Mouse (Mus musculus): ENCODE results near the gene Gm20873. TPM values are rescaled to one million over a fixed set of nuclear protein-coding genes. Genes with fewer than 3 reads are reported as not detected.
"Not testable (repeated sequence)": the region's sequence is repeated elsewhere in the genome, so short reads cannot be mapped to it uniquely, and the experiment has no call there.

Gene Gm20873
- not detected in 2 replicates for polyA plus RNA-seq (2014; fragmentation: Nextera tagmentation; extraction: Ambion mirVana)

- not testable (repeated sequence) for H3K36me3 ChIP-seq (ENCODE audit: control insufficient read depth, insufficient read depth, low read length); H3K27ac ChIP-seq (ENCODE audit: low read length); H3K4me1 ChIP-seq (ENCODE audit: control insufficient read depth, insufficient read depth, low read length); H3K9me3 ChIP-seq (ENCODE audit: control insufficient read depth, low read depth, low read length); H3K9ac ChIP-seq (replicated peaks; ENCODE audit: low read depth, low read length); ATAC-seq (ENCODE audit: insufficient number of reproducible peaks, insufficient read depth, low FRiP score, low read depth); H3K4me2 ChIP-seq (replicated peaks; ENCODE audit: low read depth, low read length); H3K4me3 ChIP-seq (ENCODE audit: low read depth, low read length); H3K27me3 ChIP-seq (ENCODE audit: control insufficient read depth, insufficient read depth, low read length)
Measured at GRCm38 (mm10) chrY:6266798-6267197, at the start of gene Gm20873. Gene Gm20873, plus strand, starts transcription at chrY:6267098.

GRCm38 (mm10) chrY:6237895-6238294, 29.0 kb upstream of the Gm20873 start, which contains the start of gene Gm21746:
Gene Gm21746, minus strand, starts transcription at chrY:6237995.
- not testable (repeated sequence) for H3K4me1 ChIP-seq (ENCODE audit: control insufficient read depth, insufficient read depth, low read length); H3K36me3 ChIP-seq (ENCODE audit: control insufficient read depth, insufficient read depth, low read length); H3K27ac ChIP-seq (ENCODE audit: low read length); H3K27me3 ChIP-seq (ENCODE audit: control insufficient read depth, insufficient read depth, low read length); ATAC-seq (ENCODE audit: insufficient number of reproducible peaks, insufficient read depth, low FRiP score, low read depth); H3K4me2 ChIP-seq (replicated peaks; ENCODE audit: low read depth, low read length); H3K9ac ChIP-seq (replicated peaks; ENCODE audit: low read depth, low read length); H3K9me3 ChIP-seq (ENCODE audit: control insufficient read depth, low read depth, low read length); H3K4me3 ChIP-seq (ENCODE audit: low read depth, low read length)
- WGBS: 67% methylated on average over 2 of the region's 3 CpGs

Other genes starting within 250 kb of the Gm20873 start
- not detected in 2 replicates for gene Gm21746, start 29.1 kb upstream of the Gm20873 start, polyA plus RNA-seq (2014; fragmentation: Nextera tagmentation; extraction: Ambion mirVana)

Measured in stomach, embryonic 14.5 days (tissue).